Mouse (Mus musculus): Measurements from ENCODE around the gene Dusp9. TPM values are rescaled to one million over a fixed set of nuclear protein-coding genes. Genes with fewer than 3 reads are reported as not detected.

Gene Dusp9
- 0.36 TPM for polyA plus RNA-seq (2017; shearing (Covaris generic))

GRCm38 (mm10) chrX:73639255-73639675 is at the start of gene Dusp9:
Gene Dusp9 (plus strand): TSS chrX:73639419.

GRCm38 (mm10) chrX:73659575-73660283 is 20.5 kb downstream of the Dusp9 start, which contains the start of gene Pnck:
Gene Pnck (minus strand): TSS chrX:73660117.

GRCm38 (mm10) chrX:73672879-73673618 is 33.8 kb downstream of the Dusp9 start, which contains the start of gene Slc6a8:
Gene Slc6a8 (plus strand): TSS chrX:73673150.

Other genes with a start within 250 kb of the Dusp9 start
- gene Gm18336, start 240.7 kb upstream of the Dusp9 start, polyA plus RNA-seq (2017; shearing (Covaris generic)) = not detected
- gene Zfp92, start 228.3 kb upstream of the Dusp9 start, polyA plus RNA-seq (2017; shearing (Covaris generic)) = 0.24 TPM
- not detected for gene Trex2, start 204.1 kb upstream of the Dusp9 start, polyA plus RNA-seq (2017; shearing (Covaris generic))
- 33.2 TPM for gene Haus7, start 180.4 kb upstream of the Dusp9 start, polyA plus RNA-seq (2017; shearing (Covaris generic))
- gene Bgn, start 155.8 kb upstream of the Dusp9 start, polyA plus RNA-seq (2017; shearing (Covaris generic)) = not detected
- not detected for gene Atp2b3, start 136.3 kb upstream of the Dusp9 start, polyA plus RNA-seq (2017; shearing (Covaris generic))
- 3.1 TPM for gene Pnck, start 20.7 kb downstream of the Dusp9 start, polyA plus RNA-seq (2017; shearing (Covaris generic))
- 0.22 TPM for gene Slc6a8, start 33.7 kb downstream of the Dusp9 start, polyA plus RNA-seq (2017; shearing (Covaris generic))
- gene Bcap31, start 76.8 kb downstream of the Dusp9 start, polyA plus RNA-seq (2017; shearing (Covaris generic)) = 339 TPM
- 48.6 TPM for gene Abcd1, start 77.2 kb downstream of the Dusp9 start, polyA plus RNA-seq (2017; shearing (Covaris generic))
- not detected for gene Plxnb3, start 117.7 kb downstream of the Dusp9 start, polyA plus RNA-seq (2017; shearing (Covaris generic))
- 0.96 TPM for gene Srpk3, start 135.0 kb downstream of the Dusp9 start, polyA plus RNA-seq (2017; shearing (Covaris generic))
- 255 TPM for gene Idh3g, start 147.5 kb downstream of the Dusp9 start, polyA plus RNA-seq (2017; shearing (Covaris generic))
- 250 TPM for gene Ssr4, start 147.6 kb downstream of the Dusp9 start, polyA plus RNA-seq (2017; shearing (Covaris generic))
- gene Pdzd4, start 185.6 kb downstream of the Dusp9 start, polyA plus RNA-seq (2017; shearing (Covaris generic)) = 0.30 TPM